Mouse (Mus musculus): ENCODE data around the gene Gramd1a. TPM values are rescaled to one million over a fixed set of nuclear protein-coding genes. Genes with fewer than 3 reads are reported as not detected.
A peak's percentile ranks its signal among the peaks of the same experiment; 100 is the strongest.

Gene Gramd1a
- polyA plus RNA-seq, 1 experiment from 2014 or later = 171 TPM

- no peak overlapping the region for H3K4me2 ChIP-seq
- no peak overlapping the region for H3K27ac ChIP-seq
- H3K4me1 ChIP-seq = no peaks in the 10 kb centered on the region
- WGBS = 57% methylated on average over 3 of the region's 3 CpGs
- no peak for ATAC-seq
- no peak overlapping the region for H3K4me3 ChIP-seq
- H3K27me3 ChIP-seq = no peaks in the 10 kb centered on the region
- no peak overlapping the region for H3K9ac ChIP-seq
- no peaks in the 10 kb centered on the region for H3K9me3 ChIP-seq (replicated peaks)
- no peaks in the 10 kb centered on the region for H3K36me3 ChIP-seq (ENCODE audit: poor library complexity, severe bottlenecking)
Observed at GRCm38 (mm10) chr7:31163666-31164577, 8.2 kb upstream of the Gramd1a start.

DNA sequence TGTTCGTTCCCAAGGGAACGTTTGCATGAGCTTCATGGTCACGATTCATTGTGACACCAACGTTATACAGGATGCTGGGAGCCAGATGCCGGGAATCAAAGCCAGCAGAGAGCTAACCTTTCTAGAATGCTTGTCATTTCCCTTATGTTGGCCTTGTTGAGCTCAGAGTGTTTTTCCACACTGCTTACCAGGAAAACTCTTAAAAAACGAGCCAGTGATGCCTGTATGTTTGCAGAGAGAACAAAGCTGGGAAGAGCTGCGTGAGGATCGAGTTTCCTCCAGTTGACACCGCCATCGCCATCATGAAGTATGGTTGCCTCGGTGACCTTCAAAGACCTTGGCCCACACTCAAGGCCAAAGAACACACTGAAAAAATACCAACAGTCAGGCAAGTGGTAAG lies 6.6 kb upstream of the Gramd1a start:
- Histone ChIP-seq H3K27me3 (no peaks in the 10 kb centered on the region), H3K4me3 (no peak overlapping the region), H3K4me1 (no peaks in the 10 kb centered on the region), H3K9me3 (replicated peaks) (no peaks in the 10 kb centered on the region), H3K9ac (no peak overlapping the region), H3K27ac (no peak overlapping the region), H3K36me3 (ENCODE audit: poor library complexity, severe bottlenecking) (no peaks in the 10 kb centered on the region), H3K4me2 (no peak overlapping the region)
- no peak for ATAC-seq
- 76% methylated on average over 11 of the region's 11 CpGs for WGBS

DNA sequence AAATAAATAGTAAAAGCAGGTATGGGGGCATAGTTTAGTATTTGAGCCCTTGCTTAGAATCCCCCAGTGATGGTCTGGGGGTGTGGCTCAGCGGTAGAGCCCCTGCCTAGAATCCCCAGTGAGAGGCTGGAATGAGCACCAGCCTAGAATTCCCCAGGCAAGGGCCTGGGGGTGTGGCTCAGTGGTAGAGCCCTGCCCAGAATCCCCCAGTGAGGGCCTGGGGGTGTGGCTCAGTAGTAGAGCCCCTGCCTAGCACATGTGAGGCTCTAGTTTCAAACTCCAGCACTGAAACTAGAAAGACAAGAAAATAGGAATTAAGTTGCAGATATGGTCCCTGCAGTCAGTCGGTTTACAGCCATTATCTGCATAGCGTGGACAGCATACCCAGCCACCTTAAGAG lies 6.1 kb upstream of the Gramd1a start:
- Histone ChIP-seq H3K9me3 (replicated peaks) (no peaks in the 10 kb centered on the region), H3K4me1 (no peaks in the 10 kb centered on the region), H3K4me2 (no peak overlapping the region), H3K36me3 (ENCODE audit: poor library complexity, severe bottlenecking) (no peaks in the 10 kb centered on the region), H3K9ac (no peak overlapping the region), H3K27me3 (no peaks in the 10 kb centered on the region), H3K4me3 (no peak overlapping the region), H3K27ac (no peak overlapping the region)
- WGBS = 65% methylated on average over 3 of the region's 3 CpGs
- no peak for ATAC-seq

DNA sequence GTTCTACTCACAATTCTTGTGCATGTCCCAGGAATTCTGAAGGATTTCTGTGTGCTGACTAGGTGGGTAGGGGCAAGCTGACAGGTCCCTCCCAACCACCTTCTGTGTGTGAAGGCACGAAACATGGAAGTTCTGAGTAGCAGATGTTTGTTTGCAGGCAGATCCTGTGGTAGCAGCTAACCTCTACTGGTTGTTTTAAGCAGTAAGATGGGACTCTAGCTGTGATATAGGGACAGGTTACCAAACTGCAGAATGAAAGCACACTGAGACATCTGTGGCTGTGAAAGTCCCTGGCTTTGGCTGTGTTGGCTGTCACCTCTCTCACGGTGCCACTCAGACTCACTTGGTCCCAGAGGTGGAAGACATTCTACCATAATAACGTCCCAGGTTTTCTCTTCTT lies 5.5 kb upstream of the Gramd1a start:
- Histone ChIP-seq H3K4me2 (no peak overlapping the region), H3K36me3 (ENCODE audit: poor library complexity, severe bottlenecking) (no peaks in the 10 kb centered on the region), H3K27me3 (no peaks in the 10 kb centered on the region), H3K4me1 (no peaks in the 10 kb centered on the region), H3K9ac (no peak overlapping the region), H3K4me3 (no peak overlapping the region), H3K9me3 (replicated peaks) (no peaks in the 10 kb centered on the region), H3K27ac (no peak overlapping the region)
- ATAC-seq = no peak
- WGBS = 87% methylated on average over 3 of the region's 3 CpGs

GRCm38 (mm10) chr7:31160763-31161162 lies 5.1 kb upstream of the Gramd1a start:
- H3K4me2 ChIP-seq = no peak overlapping the region
- H3K9me3 ChIP-seq (replicated peaks) = no peaks in the 10 kb centered on the region
- no peak overlapping the region for H3K27ac ChIP-seq
- no peak overlapping the region for H3K4me3 ChIP-seq
- no peaks in the 10 kb centered on the region for H3K27me3 ChIP-seq
- no peak for ATAC-seq
- no peaks in the 10 kb centered on the region for H3K4me1 ChIP-seq
- no peak overlapping the region for H3K9ac ChIP-seq
- WGBS = 93% methylated on average over 5 of the region's 5 CpGs
- no peaks in the 10 kb centered on the region for H3K36me3 ChIP-seq (ENCODE audit: poor library complexity, severe bottlenecking)

DNA sequence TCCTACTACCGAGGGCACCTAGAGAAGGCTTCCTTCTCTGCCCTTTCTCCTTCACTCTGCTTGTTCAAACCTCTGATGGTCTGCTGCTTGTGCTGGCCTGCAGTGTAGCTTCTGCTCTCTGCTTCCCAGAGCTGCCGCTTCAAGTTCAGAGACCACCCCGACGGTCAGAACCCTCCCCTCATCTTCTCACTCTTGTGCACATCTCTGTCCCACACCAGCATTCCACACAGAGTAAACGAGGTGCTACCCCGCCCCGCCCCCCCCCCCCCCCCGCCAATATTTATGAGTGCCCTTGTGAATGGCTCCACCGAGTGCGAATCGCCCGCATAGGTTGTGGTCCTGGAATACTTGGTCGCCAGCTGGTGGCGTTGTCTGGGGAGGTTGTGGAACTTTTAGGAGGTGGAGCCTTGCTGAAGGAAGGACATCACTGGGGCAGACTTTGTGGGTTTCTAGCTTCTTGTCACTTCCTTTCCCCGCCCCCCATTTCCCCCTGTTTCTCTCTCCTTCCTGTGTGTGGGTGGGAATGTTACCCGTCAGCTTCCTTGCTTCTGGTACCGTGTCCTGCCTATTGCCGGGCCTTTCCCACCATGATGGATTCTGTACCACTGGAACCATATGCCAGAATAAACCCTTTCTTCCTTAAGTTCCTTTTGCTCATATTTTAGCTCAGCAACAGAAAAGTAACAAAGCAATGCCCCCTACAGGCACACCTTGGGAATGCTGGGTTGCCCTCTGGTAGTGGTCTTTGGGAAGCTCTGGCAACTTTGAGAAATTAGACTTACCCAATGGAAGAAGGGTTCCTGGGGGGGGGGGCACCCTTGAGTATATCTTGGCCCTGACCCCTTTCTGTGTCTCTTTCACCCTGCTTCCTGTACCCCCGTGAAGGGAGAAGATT lies 585 bp upstream of the Gramd1a start:
- no peaks in the 10 kb centered on the region for H3K27me3 ChIP-seq
- no peak overlapping the region for H3K4me3 ChIP-seq

GRCm38 (mm10) chr7:31153536-31154320 lies 2.0 kb downstream of the Gramd1a start:
- Histone ChIP-seq H3K9me3 (replicated peaks) (no peaks in the 10 kb centered on the region), H3K27me3 (no peaks in the 10 kb centered on the region), H3K4me1 (peaks cover 18% of the 10 kb centered on the region), H3K4me3 (no peak overlapping the region), H3K9ac (no peak overlapping the region), H3K36me3 (ENCODE audit: poor library complexity, severe bottlenecking) (no peaks in the 10 kb centered on the region), H3K4me2 (no peak overlapping the region), H3K27ac (no peak overlapping the region)
- ATAC-seq = no peak
- 89% methylated on average over 6 of the region's 6 CpGs for WGBS

More for the DNA sequence above, 585 bp upstream of the Gramd1a start:
- 48% methylated on average over 18 of the region's 19 CpGs for WGBS
- Histone ChIP-seq H3K36me3 (ENCODE audit: poor library complexity, severe bottlenecking) (no peaks in the 10 kb centered on the region), H3K4me2 (no peak overlapping the region), H3K9me3 (replicated peaks) (no peaks in the 10 kb centered on the region), H3K27ac (no peak overlapping the region), H3K4me1 (peaks cover 8% of the 10 kb centered on the region), H3K9ac (no peak overlapping the region)
- ATAC-seq = no peak

- Histone ChIP-seq H3K9ac (peak overlapping the region; percentile 92), H3K27ac (peak overlapping the region; percentile 96), H3K9me3 (replicated peaks) (no peaks in the 10 kb centered on the region), H3K36me3 (ENCODE audit: poor library complexity, severe bottlenecking) (peaks cover 8% of the 10 kb centered on the region), H3K4me1 (peaks cover 36% of the 10 kb centered on the region), H3K4me2 (peak overlapping the region; percentile 85), H3K4me3 (peak overlapping the region; percentile 72), H3K27me3 (no peaks in the 10 kb centered on the region)
- 16% methylated on average over 23 of the region's 23 CpGs for WGBS
- peak; percentile 28 for ATAC-seq
Observed at GRCm38 (mm10) chr7:31151301-31152241, 4.1 kb downstream of the Gramd1a start.

- Histone ChIP-seq H3K9ac (peak overlapping the region; percentile 92), H3K9me3 (replicated peaks) (no peaks in the 10 kb centered on the region), H3K27me3 (no peaks in the 10 kb centered on the region), H3K36me3 (ENCODE audit: poor library complexity, severe bottlenecking) (peaks cover 13% of the 10 kb centered on the region), H3K27ac (peak overlapping the region; percentile 96), H3K4me1 (peaks cover 36% of the 10 kb centered on the region), H3K4me3 (peak overlapping the region; percentile 72), H3K4me2 (peak overlapping the region; percentile 85)
- under 1% methylated on average over 56 of the region's 63 CpGs for WGBS
- peak; percentile 87 for ATAC-seq
Observed at GRCm38 (mm10) chr7:31150566-31151300, 5.0 kb downstream of the Gramd1a start.

DNA sequence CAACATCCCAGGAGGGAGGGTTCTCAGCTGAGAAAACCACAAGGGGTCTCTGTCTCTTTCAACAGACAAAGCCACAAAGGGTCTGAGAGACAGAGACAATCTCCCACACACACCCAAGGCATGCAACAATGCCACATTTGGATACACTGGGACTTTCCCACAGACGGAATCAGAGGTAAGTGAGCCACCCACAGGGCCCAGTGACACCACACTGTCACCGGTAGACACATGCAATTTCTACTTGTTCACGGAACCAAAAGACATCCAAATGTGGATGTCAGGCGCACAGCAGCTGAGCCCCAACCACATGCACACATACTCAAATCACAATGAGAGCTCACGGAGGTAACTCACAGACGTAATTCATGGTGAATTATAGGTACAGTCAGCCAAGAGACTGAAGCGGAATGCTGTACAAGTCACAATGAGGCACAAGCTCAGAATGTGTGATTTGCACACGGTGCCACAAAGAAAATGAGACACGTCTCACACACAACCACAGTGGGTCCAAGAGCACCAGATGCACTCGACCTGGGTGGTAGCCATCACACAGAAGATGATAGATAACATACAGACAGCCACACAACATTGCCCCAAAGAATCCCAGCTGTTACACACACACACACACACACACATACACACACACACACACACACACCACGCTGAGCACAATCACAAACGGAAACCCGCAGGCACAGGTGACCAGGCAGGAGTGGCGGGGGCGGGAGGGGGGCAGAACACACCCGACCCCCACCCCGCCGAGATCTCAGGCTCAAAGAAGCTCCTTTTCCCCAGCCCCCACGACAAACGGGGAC lies 5.7 kb downstream of the Gramd1a start:
- Histone ChIP-seq H3K4me1 (peaks cover 36% of the 10 kb centered on the region), H3K4me3 (peak overlapping the region; percentile 72), H3K9ac (peak overlapping the region; percentile 92), H3K27me3 (no peaks in the 10 kb centered on the region), H3K4me2 (peak overlapping the region; percentile 85), H3K9me3 (replicated peaks) (no peaks in the 10 kb centered on the region), H3K27ac (peak overlapping the region; percentile 96), H3K36me3 (ENCODE audit: poor library complexity, severe bottlenecking) (peaks cover 21% of the 10 kb centered on the region)
- ATAC-seq = peak; percentile 12
- under 1% methylated on average over 18 of the region's 20 CpGs for WGBS

Measured in forebrain, embryonic 13.5 days (tissue).